Mouse (Mus musculus) stomach, embryonic 16.5 days (tissue): ENCODE measurements at regions not wholly inside any gene's neighbourhood (a gene's known extent, or its start where the extent isn't known, plus 50 kb on each side); places are given as distances from the start of the nearest gene placed in this dataset.

ENCODE experiments used
- ATAC-seq: fragments of 200-750 bp; cut with Nextera tagmentation; 2 replicates; pipeline ENCODE4 v1.8.0; 2017; ENCODE audit warnings: moderate number of reproducible peaks, moderate TSS enrichment; ENCODE audit not compliant: insufficient read depth, low FRiP score
- H3K27ac ChIP-seq: fragments of 300-500 bp; sonication (generic); 2 replicates; pipeline ENCODE4 v1.5.1; 2014; ENCODE audit warnings: low read length
- H3K27me3 ChIP-seq: fragments of 300-500 bp; sonication (generic); 2 replicates; pipeline ENCODE4 v1.6.1; 2014; ENCODE audit warnings: low read length, control low read depth, mixed read lengths; ENCODE audit not compliant: control insufficient read depth, insufficient read depth
- H3K36me3 ChIP-seq: fragments of 300-500 bp; sonication (generic); 2 replicates; pipeline ENCODE4 v1.6.1; 2014; ENCODE audit warnings: low read length; ENCODE audit not compliant: control insufficient read depth, insufficient read depth
- H3K4me1 ChIP-seq: fragments of 300-500 bp; sonication (generic); 2 replicates; pipeline ENCODE4 v1.6.1; 2014; ENCODE audit warnings: low read length, control low read depth, mixed read lengths; ENCODE audit not compliant: control insufficient read depth, insufficient read depth
- H3K4me2 ChIP-seq: fragments of 300-500 bp; sonication (generic); 2 replicates; pipeline ENCODE4 v1.6.1; 2014; ENCODE audit warnings: low read depth, low read length, mixed read lengths
- H3K4me3 ChIP-seq: fragments of 300-500 bp; sonication (generic); replicated peaks from 2 replicates; pipeline ENCODE4 v1.5.1; 2014; ENCODE audit warnings: mild to moderate bottlenecking, low read length
- H3K9ac ChIP-seq: fragments of 300-500 bp; sonication (generic); 2 replicates; pipeline ENCODE4 v1.6.1; 2014; ENCODE audit warnings: low read length
- H3K9me3 ChIP-seq: fragments of 300-500 bp; sonication (generic); replicated peaks from 2 replicates; pipeline ENCODE4 v1.6.1; 2016; ENCODE audit warnings: low read length, control low read depth; ENCODE audit not compliant: control insufficient read depth
- WGBS: fragments of 180-500 bp; shearing (Covaris S2); extraction: QIAGEN DNeasy Blood & Tissue Kit; methylation state at CpG from one replicate; pipeline ENCODE4 v1.1.7; 2014; 5-methylcytosine and 5-hydroxymethylcytosine counted together

DNA sequence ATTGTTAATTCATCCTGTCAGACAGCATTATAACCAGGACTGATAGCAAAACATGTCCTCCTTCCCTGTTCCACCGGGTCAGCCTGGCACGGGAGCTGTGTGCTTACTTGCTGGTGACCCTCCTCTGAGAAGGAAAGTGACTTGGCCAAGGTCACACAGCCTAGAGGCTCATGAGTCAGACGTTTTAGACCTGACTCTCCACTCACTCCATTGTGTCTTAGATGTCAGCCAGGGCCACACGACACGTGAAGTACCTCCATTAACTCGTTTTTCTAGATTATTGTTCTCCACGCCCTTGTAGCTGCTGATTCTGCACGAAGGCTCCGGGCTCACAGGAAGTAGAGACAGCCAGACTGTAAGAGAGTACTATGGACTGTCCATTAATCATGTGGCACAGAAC is 340.8 kb downstream of the Diras2 start:
- Histone ChIP-seq H3K4me3 (no peak overlapping the region), H3K27me3 (no peaks in the 10 kb centered on the region), H3K27ac (no peak overlapping the region; the same call in 1 of the 2 replicates), H3K9ac (no peak overlapping the region), H3K36me3 (no peaks in the 10 kb centered on the region), H3K4me1 (peaks cover 6% of the 10 kb centered on the region; the same call in 1 of the 2 replicates), H3K4me2 (no peak overlapping the region), H3K9me3 (no peaks in the 10 kb centered on the region)
- ATAC-seq = peak; percentile 62; the same call in 1 of the 2 replicates
- WGBS = 46% methylated on average over 9 of the region's 9 CpGs

DNA sequence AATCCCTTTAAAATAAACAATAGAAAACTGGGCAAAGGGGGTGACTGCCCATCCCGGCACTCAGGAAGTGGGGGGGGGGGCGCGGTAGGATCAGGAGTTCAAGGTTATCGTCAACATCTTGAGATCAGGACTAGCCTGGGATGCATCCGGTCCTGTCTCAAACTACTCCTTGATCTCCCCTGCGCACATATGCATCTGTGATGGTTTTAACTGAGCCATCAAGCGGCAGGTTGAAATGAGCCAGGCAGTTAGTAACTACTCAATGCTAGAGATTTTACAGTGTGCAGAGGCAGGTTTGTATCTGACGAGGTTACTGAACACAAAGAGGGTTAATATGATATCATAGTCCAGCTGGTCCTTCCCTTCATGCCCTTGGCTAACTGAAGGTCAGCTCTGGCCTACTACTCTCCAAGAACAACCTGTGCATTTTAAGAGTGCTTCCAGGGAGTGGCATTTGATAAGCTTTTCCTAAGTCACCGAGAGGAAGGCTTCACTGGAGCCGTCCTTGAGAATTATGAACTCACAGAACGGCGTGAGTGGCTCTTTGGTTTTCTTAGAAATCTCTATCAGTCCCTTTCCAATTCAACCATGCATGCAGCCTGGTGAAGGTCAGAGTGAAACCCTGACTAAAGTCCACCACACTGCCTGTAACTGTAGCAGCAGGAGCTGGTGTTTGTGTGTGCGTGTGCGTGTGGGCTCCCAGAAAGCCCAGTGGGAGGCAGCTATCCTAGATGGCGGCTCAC is 340.1 kb downstream of the Diras2 start:
- H3K36me3 ChIP-seq = no peaks in the 10 kb centered on the region
- H3K27ac ChIP-seq = no peak overlapping the region
- H3K9me3 ChIP-seq = no peaks in the 10 kb centered on the region
- 72% methylated on average over 15 of the region's 15 CpGs for WGBS
- H3K9ac ChIP-seq = no peak overlapping the region
- no peak for ATAC-seq
- no peaks in the 10 kb centered on the region for H3K27me3 ChIP-seq
- peaks cover 6% of the 10 kb centered on the region; the same call in 1 of the 2 replicates for H3K4me1 ChIP-seq
- no peak overlapping the region for H3K4me3 ChIP-seq
- no peak overlapping the region for H3K4me2 ChIP-seq

DNA sequence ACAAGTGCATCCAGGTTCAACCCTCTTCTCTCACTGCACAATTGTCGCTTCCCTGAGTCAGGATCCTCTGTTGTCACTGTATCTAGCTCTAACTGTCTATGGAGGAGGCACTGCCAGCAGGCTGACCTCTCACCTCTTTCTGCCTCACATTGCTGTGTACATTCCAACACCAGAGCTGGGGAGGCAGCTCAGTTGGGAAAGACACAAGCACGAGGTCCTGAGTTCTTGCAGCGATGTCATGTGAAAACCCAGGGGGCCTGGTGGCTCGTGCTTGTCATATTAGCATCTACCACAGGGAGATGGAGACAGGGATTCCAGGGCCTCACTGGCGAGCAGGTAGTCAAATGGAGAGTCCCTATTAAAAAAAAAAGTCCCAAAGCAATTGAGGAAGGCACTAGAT is 334.2 kb downstream of the Diras2 start:
- Histone ChIP-seq H3K4me1 (0 out of 2 replicates have a peak, but pooled peaks cover 2% of the 10 kb centered on the region), H3K4me2 (no peak overlapping the region), H3K27ac (no peak overlapping the region), H3K9me3 (no peaks in the 10 kb centered on the region), H3K27me3 (no peaks in the 10 kb centered on the region), H3K9ac (no peak overlapping the region), H3K4me3 (no peak overlapping the region), H3K36me3 (no peaks in the 10 kb centered on the region)
- 69% methylated on average over 5 of the region's 5 CpGs for WGBS
- ATAC-seq = no peak

DNA sequence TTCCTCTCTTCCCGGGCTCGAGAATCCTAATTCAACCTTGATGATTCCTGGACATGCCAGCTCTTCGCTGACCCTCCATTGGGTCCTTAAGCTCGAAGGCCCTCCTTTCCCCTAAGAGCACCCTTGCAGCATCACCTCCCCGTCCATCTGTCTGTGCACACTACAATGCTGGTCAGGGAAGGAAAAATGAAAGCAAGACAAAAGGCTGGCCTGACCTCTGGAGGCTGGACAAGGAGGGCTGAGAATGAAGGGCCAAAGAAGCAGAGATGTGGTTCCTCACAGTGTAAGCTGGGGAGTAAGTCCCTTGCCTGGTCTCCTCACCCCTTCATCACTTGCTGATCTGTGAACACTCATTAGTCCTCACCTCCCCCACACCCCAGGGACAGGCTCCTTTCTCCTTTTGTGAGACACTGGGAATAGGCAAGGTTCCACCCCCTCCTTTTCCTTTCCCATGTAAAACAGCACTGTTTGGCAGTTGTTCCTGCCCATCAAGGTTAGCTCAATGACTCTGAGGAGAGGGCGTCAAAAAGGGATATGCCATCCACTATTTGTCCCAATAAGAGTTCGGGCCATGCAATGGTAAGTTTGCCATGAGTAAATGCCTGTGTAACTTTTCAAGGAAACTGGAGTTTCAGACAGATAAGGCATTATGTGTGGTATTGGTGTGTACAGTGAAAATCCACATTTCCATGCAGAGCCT is 332.3 kb downstream of the Diras2 start:
- Histone ChIP-seq H3K4me3 (no peak overlapping the region), H3K4me1 (0 out of 2 replicates have a peak, but pooled peaks cover 2% of the 10 kb centered on the region), H3K27ac (no peak overlapping the region), H3K36me3 (no peaks in the 10 kb centered on the region), H3K27me3 (no peaks in the 10 kb centered on the region), H3K9ac (no peak overlapping the region), H3K9me3 (no peaks in the 10 kb centered on the region), H3K4me2 (no peak overlapping the region)
- WGBS = 87% methylated on average over 7 of the region's 7 CpGs
- no peak for ATAC-seq

DNA sequence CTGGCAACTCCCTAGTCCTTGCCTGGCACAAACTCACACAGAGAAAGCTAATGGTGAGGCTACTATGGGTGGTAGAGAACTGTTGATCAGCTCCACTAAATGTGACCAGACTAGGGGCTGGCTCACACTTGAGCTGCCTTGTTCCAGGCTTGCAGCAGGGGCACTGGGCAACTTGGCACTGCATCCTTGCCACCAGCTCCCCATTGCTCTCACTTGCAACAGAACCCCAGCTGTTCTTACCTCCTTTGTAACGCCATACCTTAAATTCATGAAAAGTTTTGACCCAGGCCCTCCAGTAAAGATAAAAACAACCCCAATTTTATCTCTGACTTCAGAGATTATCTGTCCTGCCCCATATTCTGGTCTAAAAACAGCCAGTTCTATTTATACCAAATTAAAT is 328.7 kb downstream of the Diras2 start:
- no peak for ATAC-seq
- no peaks in the 10 kb centered on the region for H3K4me1 ChIP-seq
- no peak overlapping the region for H3K9ac ChIP-seq
- 79% methylated on average over 1 of the region's 1 CpGs for WGBS
- H3K27ac ChIP-seq = no peak overlapping the region
- H3K4me3 ChIP-seq = no peak overlapping the region
- H3K4me2 ChIP-seq = no peak overlapping the region
- no peaks in the 10 kb centered on the region for H3K36me3 ChIP-seq
- H3K9me3 ChIP-seq = no peaks in the 10 kb centered on the region
- no peaks in the 10 kb centered on the region for H3K27me3 ChIP-seq

DNA sequence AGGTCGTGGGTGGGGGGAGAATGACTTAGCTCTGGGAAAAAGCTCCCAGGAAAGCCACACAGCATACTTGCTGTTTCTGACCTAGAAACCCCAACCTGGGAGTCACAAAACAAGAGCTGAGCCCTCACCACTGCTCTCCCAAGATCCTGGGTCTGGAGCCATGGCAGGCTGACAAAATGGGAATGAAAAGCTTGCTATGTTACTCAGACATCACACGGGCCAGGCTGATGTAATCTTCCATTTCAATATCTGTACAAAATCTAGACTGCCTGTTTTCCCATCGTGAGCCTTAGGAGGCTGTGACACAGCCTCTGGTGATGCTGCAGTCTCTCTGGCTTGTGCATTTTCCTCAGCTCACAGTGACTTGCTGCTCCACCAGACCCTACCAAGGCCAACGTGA is 325.1 kb downstream of the Diras2 start:
- H3K9ac ChIP-seq = no peak overlapping the region
- H3K36me3 ChIP-seq = no peaks in the 10 kb centered on the region
- 76% methylated on average over 4 of the region's 4 CpGs for WGBS
- ATAC-seq = no peak
- H3K27me3 ChIP-seq = no peaks in the 10 kb centered on the region
- H3K4me2 ChIP-seq = no peak overlapping the region
- H3K27ac ChIP-seq = no peak overlapping the region
- no peak overlapping the region for H3K4me3 ChIP-seq
- no peaks in the 10 kb centered on the region for H3K4me1 ChIP-seq
- H3K9me3 ChIP-seq = no peaks in the 10 kb centered on the region

DNA sequence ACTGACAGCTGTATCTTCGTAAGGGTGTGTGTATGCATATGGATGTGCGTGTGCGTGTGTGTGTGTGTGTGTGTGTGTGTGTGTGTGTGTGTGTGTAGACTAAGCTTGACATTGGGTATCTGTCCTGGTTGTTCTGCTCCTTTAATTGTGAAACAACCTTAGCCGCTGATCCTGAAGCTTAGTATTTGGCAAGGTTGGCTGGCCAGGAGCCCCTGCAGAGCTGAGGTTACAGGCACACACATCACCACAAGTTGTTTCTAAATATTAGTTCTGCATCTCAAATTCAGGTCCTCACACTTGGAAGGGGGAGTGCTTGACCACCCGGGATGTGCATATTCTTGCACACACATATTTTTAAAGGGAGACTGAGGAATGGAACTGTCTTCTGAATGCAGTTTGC is 314.7 kb downstream of the Diras2 start:
- no peak for ATAC-seq
- no peaks in the 10 kb centered on the region for H3K36me3 ChIP-seq
- no peaks in the 10 kb centered on the region for H3K27me3 ChIP-seq
- H3K4me2 ChIP-seq = no peak overlapping the region
- no peak overlapping the region for H3K4me3 ChIP-seq
- no peak overlapping the region for H3K9ac ChIP-seq
- H3K4me1 ChIP-seq = no peaks in the 10 kb centered on the region
- H3K27ac ChIP-seq = no peak overlapping the region
- peaks cover 3% of the 10 kb centered on the region; the same call in 1 of the 2 replicates for H3K9me3 ChIP-seq
- 92% methylated on average over 5 of the region's 5 CpGs for WGBS

DNA sequence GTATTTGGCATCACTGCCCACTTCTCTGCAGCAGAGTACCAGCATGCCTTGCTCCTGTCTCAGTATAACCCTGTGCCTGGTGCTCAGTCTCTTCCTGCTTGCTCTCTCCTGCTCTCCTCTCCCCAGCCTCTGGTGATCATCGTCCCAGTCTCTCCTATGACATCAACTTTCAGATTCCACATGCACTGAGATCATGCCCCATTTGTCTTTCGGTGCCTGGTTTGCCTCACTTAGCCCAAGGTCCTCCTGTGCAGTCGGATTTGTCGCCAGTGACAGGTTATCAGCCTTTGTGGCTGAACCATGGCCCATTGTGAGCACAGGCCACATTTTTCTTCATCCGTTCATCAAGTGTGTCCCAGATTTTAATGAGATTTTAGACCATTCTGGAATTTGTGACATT is 314.0 kb downstream of the Diras2 start:
- no peaks in the 10 kb centered on the region for H3K27me3 ChIP-seq
- H3K4me1 ChIP-seq = peaks cover 1% of the 10 kb centered on the region; the same call in 1 of the 2 replicates
- H3K4me3 ChIP-seq = no peak overlapping the region
- H3K4me2 ChIP-seq = no peak overlapping the region
- peaks cover 3% of the 10 kb centered on the region; the same call in 1 of the 2 replicates for H3K9me3 ChIP-seq
- no peaks in the 10 kb centered on the region for H3K36me3 ChIP-seq
- no peak overlapping the region for H3K9ac ChIP-seq
- H3K27ac ChIP-seq = no peak overlapping the region
- 53% methylated on average over 5 of the region's 5 CpGs for WGBS
- ATAC-seq = no peak

DNA sequence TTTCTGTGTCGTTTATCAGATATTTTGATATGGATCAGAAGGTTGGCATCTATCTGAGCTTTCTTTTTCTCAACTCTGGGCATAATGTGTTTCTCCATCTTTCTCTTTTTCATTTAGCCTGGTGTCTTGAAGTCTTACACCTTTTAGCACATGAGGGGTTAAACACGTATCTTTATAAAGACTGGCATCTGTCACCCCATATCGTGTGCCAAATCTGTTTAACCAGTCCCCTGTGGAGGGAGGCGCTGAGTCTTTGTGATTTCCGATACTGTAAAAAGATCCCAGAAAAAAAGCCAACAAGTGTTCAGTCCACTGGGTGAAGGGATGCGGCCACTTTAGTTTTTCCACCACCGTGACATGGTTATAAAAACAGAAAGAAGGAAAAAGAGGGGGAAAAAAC is 313.3 kb downstream of the Diras2 start:
- Histone ChIP-seq H3K4me3 (no peak overlapping the region), H3K27ac (no peak overlapping the region), H3K4me2 (no peak overlapping the region), H3K36me3 (no peaks in the 10 kb centered on the region), H3K9me3 (peaks cover 3% of the 10 kb centered on the region; the same call in 1 of the 2 replicates), H3K9ac (no peak overlapping the region), H3K27me3 (no peaks in the 10 kb centered on the region), H3K4me1 (peaks cover 8% of the 10 kb centered on the region; the same call in 1 of the 2 replicates)
- ATAC-seq = no peak
- 76% methylated on average over 7 of the region's 7 CpGs for WGBS
